Mouse (Mus musculus) ES-E14 (cell line): ENCODE measurements at regions not wholly inside any gene's neighbourhood (a gene's known extent, or its start where the extent isn't known, plus 50 kb on each side); places are given as distances from the start of the nearest gene placed in this dataset.

Source experiments
- DNase-seq: peaks from one replicate; pipeline ENCODE4 v3.0.0-alpha.2; 2013; ENCODE audit warnings: low read depth, low spot score
- H3K27ac ChIP-seq: 2 replicates; pipeline ENCODE4 v1.5.1; 2012; ENCODE audit warnings: low read depth, mild to moderate bottlenecking, low read length, moderate library complexity, mixed read lengths; ENCODE audit not compliant: poor library complexity, insufficient read depth, severe bottlenecking
- H3K36me3 ChIP-seq: 2 replicates; pipeline ENCODE4 v1.6.1; 2012; ENCODE audit warnings: mild to moderate bottlenecking, low read length, moderate library complexity, mixed read lengths; ENCODE audit not compliant: control insufficient read depth, poor library complexity, insufficient read depth, severe bottlenecking
- H3K4me1 ChIP-seq, 2 experiments: fragments of 150-350 bp in 1 of 2; sonication (generic) in 1 of 2; 2 replicates each; pipeline ENCODE4 v1.6.1; 2012; ENCODE audit warnings: low read length in 2 of 2, mild to moderate bottlenecking in 1 of 2, mixed read lengths in 1 of 2; ENCODE audit not compliant: control insufficient read depth in 2 of 2, insufficient read depth in 2 of 2, poor library complexity in 1 of 2
- H3K4me3 ChIP-seq, 2 experiments: fragments of 150-350 bp in 1 of 2; sonication (generic) in 1 of 2; 2 replicates each; pipeline ENCODE4 v1.5.1; 2012; ENCODE audit warnings: low read length in 2 of 2, low read depth in 1 of 2, mild to moderate bottlenecking in 1 of 2, mixed read lengths in 1 of 2; ENCODE audit not compliant: insufficient read depth in 1 of 2, poor library complexity in 1 of 2, severe bottlenecking in 1 of 2
- H3K9ac ChIP-seq: 2 replicates; pipeline ENCODE4 v1.6.1; 2012; ENCODE audit warnings: low read depth, mild to moderate bottlenecking, low read length, mixed read lengths; ENCODE audit not compliant: poor library complexity, insufficient read depth, severe bottlenecking
- H3K9me3 ChIP-seq: fragments of 150-350 bp; sonication (generic); 2 replicates; pipeline ENCODE4 v1.6.1; 2012; ENCODE audit warnings: low read depth, mild to moderate bottlenecking, low read length; ENCODE audit not compliant: control insufficient read depth, insufficient read depth
- CHD2 ChIP-seq: IDR thresholded peaks from 2 replicates; pipeline ENCODE4 v1.6.1; 2014; ENCODE audit warnings: mild to moderate bottlenecking, low read depth, low read length, inconsistent platforms
- HCFC1 ChIP-seq: IDR thresholded peaks from 2 replicates; pipeline ENCODE4 v1.6.1; 2012; ENCODE audit warnings: low read length, inconsistent platforms, borderline replicate concordance; ENCODE audit not compliant: insufficient read depth
- MAFK ChIP-seq: IDR thresholded peaks from 2 replicates; pipeline ENCODE4 v1.6.1; 2014; ENCODE audit warnings: mild to moderate bottlenecking, low read depth, low read length, inconsistent platforms; ENCODE audit not compliant: insufficient read depth
- ZC3H11A ChIP-seq: IDR thresholded peaks from 2 replicates; pipeline ENCODE4 v1.6.1; 2012; ENCODE audit warnings: low read depth, mild to moderate bottlenecking, inconsistent platforms, low read length, borderline replicate concordance
- ZNF384 ChIP-seq: IDR thresholded peaks from 2 replicates; pipeline ENCODE4 v1.6.1; 2012; ENCODE audit warnings: low read depth, low read length, inconsistent platforms
- in situ Hi-C, 2 experiments: fragments of 600-800 bp; cut with MboI; formaldehyde crosslinking; loops; one replicate each; pipeline ENCODE4 v1.15.1; 2025; ENCODE audit warnings: low sequenced_read_pairs in 2 of 2, inconsistent platforms in 1 of 2; ENCODE audit not compliant: unreplicated experiment in 2 of 2

DNA sequence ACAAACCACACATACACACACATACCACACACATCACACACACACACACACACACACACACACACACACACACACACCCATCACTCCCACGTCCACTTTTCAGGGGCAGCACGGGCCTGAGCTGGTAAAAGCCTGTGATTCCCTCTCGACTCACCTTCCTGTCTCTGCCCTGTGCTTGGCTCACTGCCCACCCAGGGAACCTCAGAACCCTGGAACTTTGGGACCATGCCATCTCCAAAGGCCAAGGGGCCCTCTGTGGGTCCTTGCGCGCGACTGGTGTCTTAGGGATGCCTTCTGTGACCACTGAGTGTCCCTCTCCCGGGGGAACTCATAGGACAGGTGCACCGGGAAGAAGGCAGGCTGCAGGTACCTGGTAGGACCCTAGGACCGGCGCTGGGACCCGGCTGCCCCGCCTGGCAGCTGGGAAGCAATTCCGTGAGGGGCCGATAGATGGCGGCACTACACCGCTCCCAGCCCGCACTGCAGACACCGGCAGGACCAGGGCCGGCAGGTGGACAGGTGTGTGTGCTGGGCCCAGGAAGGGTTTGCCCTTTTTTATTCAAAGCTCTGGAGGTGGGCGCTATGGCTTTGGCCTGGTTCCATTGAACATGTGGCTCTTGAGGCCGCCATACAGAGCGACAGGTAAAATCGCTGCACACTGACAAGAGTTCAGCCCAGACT, 73.0 kb upstream of the 4931429L15Rik start:
- Histone ChIP-seq H3K27ac (no peak overlapping the region), H3K36me3 (no peaks in the 10 kb centered on the region), H3K4me3 (0 out of 4 replicates have a peak overlapping the region, but pooled peaks of 1 of the 2 experiments have one; percentile 10), H3K9ac (no peak overlapping the region), H3K4me1 (peaks cover 3 to 22% of the 10 kb centered on the region in 2 experiments; a peak in 2 of 4 replicates), H3K9me3 (no peaks in the 10 kb centered on the region)
- no peak for TF ChIP-seq CHD2
- 0 out of 2 replicates have a peak, but pooled peaks have one; percentile 17 for TF ChIP-seq ZC3H11A
- no peak for TF ChIP-seq MAFK
- TF ChIP-seq HCFC1: no peak
- in situ Hi-C loops: no loop called here
- DNase-seq: no peak

DNA sequence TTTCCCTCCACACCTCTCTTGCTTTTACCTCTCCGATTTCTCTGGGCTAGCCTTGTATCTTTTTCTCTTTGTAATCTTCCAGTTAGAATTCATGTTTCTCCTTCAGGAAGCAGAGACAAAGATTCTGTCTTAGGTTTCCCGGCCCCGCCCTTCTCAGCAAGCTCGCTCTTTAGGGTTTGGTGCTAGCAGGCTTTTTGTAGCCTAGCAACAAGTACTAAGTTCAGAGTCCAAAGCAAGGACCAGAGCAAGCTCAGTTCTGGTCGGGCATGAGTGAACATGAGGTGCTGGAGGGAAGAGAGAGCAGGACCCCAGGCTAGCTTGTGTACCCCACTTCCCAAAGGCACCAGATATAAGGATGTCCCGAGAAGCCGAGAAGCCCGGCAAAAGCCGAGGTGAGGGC, 70.0 kb upstream of the 4931429L15Rik start:
- Histone ChIP-seq H3K36me3 (no peaks in the 10 kb centered on the region), H3K4me1 (peaks cover 3 to 16% of the 10 kb centered on the region in 2 experiments; a peak in 2 of 4 replicates), H3K9me3 (no peaks in the 10 kb centered on the region), H3K4me3 (peak overlapping the region in 1 of 2 experiments; percentile 61; a peak in 2 of 4 replicates), H3K27ac (no peak overlapping the region), H3K9ac (peak overlapping the region; percentile 31; the same call in 1 of the 2 replicates)
- TF ChIP-seq MAFK: no peak
- TF ChIP-seq HCFC1: no peak
- no peak for TF ChIP-seq CHD2
- in situ Hi-C loops: no loop called here
- no peak for DNase-seq

DNA sequence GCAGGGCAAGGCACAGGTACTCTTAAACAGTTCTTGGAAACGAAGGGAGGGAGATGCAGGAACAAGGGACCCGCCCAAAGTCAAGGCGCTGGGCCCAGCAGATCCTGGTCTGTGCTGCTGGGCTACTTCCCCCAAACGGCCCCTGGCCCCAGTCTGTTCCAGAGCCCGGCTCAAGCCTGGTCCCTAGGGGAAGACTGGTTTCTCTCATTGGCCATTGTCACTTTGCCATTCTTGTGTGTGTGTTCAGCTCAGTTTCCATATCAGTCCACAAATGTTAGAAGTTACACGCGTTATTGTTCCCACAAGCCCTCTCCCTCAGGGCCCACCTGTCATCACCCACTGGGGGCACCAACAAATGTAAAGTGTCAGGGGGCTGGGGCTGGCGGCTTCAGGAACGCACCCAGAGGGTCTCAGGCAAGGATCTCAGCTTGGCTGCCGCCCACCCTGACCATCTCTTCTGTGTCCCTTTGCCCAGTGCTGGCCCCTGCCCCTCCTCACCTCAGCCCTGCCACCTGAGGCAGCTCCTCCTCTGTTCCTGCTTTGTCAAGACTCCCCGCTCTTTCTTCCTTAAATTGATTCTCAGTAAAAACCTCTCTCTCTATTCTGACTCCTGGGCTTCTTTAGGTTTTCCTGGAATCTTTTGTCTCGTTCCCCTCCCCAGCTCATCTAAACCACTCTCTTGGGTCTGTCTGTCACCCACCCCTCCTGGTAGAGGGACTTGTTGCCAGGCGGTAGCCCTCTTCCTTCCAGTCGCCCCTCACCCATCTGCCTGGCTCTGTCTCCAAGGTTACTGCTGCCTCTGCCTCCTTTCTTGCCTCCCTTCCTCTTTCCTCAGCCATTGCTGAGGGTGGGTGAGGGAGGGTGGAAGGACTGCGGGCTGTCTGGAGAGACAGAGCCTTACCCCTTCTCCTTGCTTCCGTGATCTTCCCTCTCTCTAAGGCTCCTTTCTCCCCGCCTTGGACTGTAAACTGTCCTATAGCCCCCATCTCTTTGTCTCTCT, 69.2 kb upstream of the 4931429L15Rik start:
- DNase-seq: no peak
- Histone ChIP-seq H3K27ac (no peak overlapping the region), H3K4me3 (no peak overlapping the region), H3K36me3 (no peaks in the 10 kb centered on the region), H3K9me3 (no peaks in the 10 kb centered on the region), H3K9ac (no peak overlapping the region; the same call in 1 of the 2 replicates), H3K4me1 (peaks cover 3 to 13% of the 10 kb centered on the region in 2 experiments; a peak in 2 of 4 replicates)
- TF ChIP-seq ZNF384: no peak
- TF ChIP-seq HCFC1: no peak
- TF ChIP-seq CHD2: no peak
- TF ChIP-seq MAFK: no peak
- no peak for TF ChIP-seq ZC3H11A
- in situ Hi-C loops: no loop called here

DNA sequence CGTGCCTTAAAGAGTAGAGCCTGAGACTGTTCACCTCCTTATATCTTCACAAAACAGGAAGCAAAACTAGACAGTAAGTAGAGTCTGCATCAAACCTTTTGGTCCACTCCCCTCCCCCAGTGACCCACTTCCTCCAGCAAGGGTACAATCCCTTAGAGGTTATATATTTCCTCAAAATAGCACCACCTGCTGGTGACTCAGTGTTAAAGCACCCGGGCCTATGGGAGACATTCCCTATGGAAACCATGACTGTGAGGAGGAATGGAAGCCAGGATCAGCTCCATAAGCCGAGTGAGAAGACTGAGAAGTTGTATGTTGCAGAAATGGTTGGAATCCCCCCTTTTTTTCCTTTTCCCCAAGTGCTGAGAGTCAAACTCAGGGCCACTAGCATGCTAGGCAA, 66.5 kb upstream of the 4931429L15Rik start:
- Histone ChIP-seq H3K9ac (no peak overlapping the region), H3K4me3 (no peak overlapping the region), H3K9me3 (no peaks in the 10 kb centered on the region), H3K27ac (no peak overlapping the region), H3K36me3 (no peaks in the 10 kb centered on the region), H3K4me1 (peaks cover 3 to 11% of the 10 kb centered on the region in 2 experiments; a peak in 2 of 4 replicates)
- no peak for DNase-seq
- TF ChIP-seq MAFK (no peak), CHD2 (no peak), ZNF384 (no peak), HCFC1 (no peak), ZC3H11A (no peak)
- in situ Hi-C loops: no loop called here
